Mouse (Mus musculus): Measurements from ENCODE around the gene Stpg4. TPM values are rescaled to one million over a fixed set of nuclear protein-coding genes. Genes with fewer than 3 reads are reported as not detected.

Gene Stpg4
- not detected for total RNA-seq (2021)

GRCm38 (mm10) chr17:87427511-87427910, at the start of gene Stpg4:
TSS of gene Stpg4 (minus strand) at chr17:87427741.
- no peak for DNase-seq (ENCODE audit: extremely low spot score in 1 of 2, low spot score in 1 of 2)

GRCm38 (mm10) chr17:87475356-87475755, 47.8 kb upstream of the Stpg4 start:
- DNase-seq (ENCODE audit: extremely low spot score in 1 of 2, low spot score in 1 of 2): no peak

GRCm38 (mm10) chr17:87474501-87474795, 46.9 kb upstream of the Stpg4 start:
- no peak for DNase-seq (ENCODE audit: extremely low spot score in 1 of 2, low spot score in 1 of 2)

GRCm38 (mm10) chr17:87473736-87474500, 46.4 kb upstream of the Stpg4 start:
- peak in 1 of 2 experiments; percentile 51 for DNase-seq (ENCODE audit: extremely low spot score in 1 of 2, low spot score in 1 of 2)

GRCm38 (mm10) chr17:87473441-87473735, 45.8 kb upstream of the Stpg4 start:
- no peak for DNase-seq (ENCODE audit: extremely low spot score in 1 of 2, low spot score in 1 of 2)

GRCm38 (mm10) chr17:87472879-87473278, 45.3 kb upstream of the Stpg4 start:
- DNase-seq (ENCODE audit: extremely low spot score in 1 of 2, low spot score in 1 of 2): no peak

GRCm38 (mm10) chr17:87471661-87472060, 44.1 kb upstream of the Stpg4 start:
- DNase-seq (ENCODE audit: extremely low spot score in 1 of 2, low spot score in 1 of 2): no peak

- DNase-seq (ENCODE audit: extremely low spot score in 1 of 2, low spot score in 1 of 2): no peak
Measured at GRCm38 (mm10) chr17:87470797-87471196, 43.3 kb upstream of the Stpg4 start.

- no peak for DNase-seq (ENCODE audit: extremely low spot score in 1 of 2, low spot score in 1 of 2)
Measured at GRCm38 (mm10) chr17:87470282-87470681, 42.7 kb upstream of the Stpg4 start.

GRCm38 (mm10) chr17:87469428-87469827, 41.9 kb upstream of the Stpg4 start:
- DNase-seq (ENCODE audit: extremely low spot score in 1 of 2, low spot score in 1 of 2): no peak

- no peak for DNase-seq (ENCODE audit: extremely low spot score in 1 of 2, low spot score in 1 of 2)
Measured at GRCm38 (mm10) chr17:87468616-87469015, 41.1 kb upstream of the Stpg4 start.

- DNase-seq (ENCODE audit: extremely low spot score in 1 of 2, low spot score in 1 of 2): no peak
Measured at GRCm38 (mm10) chr17:87461499-87461896, 34.0 kb upstream of the Stpg4 start.

GRCm38 (mm10) chr17:87460669-87461498, 33.3 kb upstream of the Stpg4 start:
- no peak for DNase-seq (ENCODE audit: extremely low spot score in 1 of 2, low spot score in 1 of 2)

- no peak for DNase-seq (ENCODE audit: extremely low spot score in 1 of 2, low spot score in 1 of 2)
Measured at GRCm38 (mm10) chr17:87459750-87460668, 32.5 kb upstream of the Stpg4 start.

- no peak for DNase-seq (ENCODE audit: extremely low spot score in 1 of 2, low spot score in 1 of 2)
Measured at GRCm38 (mm10) chr17:87458911-87459749, 31.6 kb upstream of the Stpg4 start.

- no peak for DNase-seq (ENCODE audit: extremely low spot score in 1 of 2, low spot score in 1 of 2)
Measured at GRCm38 (mm10) chr17:87457961-87458360, 30.4 kb upstream of the Stpg4 start.

- no peak for DNase-seq (ENCODE audit: extremely low spot score in 1 of 2, low spot score in 1 of 2)
Measured at GRCm38 (mm10) chr17:87454121-87454520, 26.6 kb upstream of the Stpg4 start.

GRCm38 (mm10) chr17:87453336-87453735, 25.8 kb upstream of the Stpg4 start:
- no peak for DNase-seq (ENCODE audit: extremely low spot score in 1 of 2, low spot score in 1 of 2)

- no peak for DNase-seq (ENCODE audit: extremely low spot score in 1 of 2, low spot score in 1 of 2)
Measured at GRCm38 (mm10) chr17:87448881-87449280, 21.3 kb upstream of the Stpg4 start.

- no peak for DNase-seq (ENCODE audit: extremely low spot score in 1 of 2, low spot score in 1 of 2)
Measured at GRCm38 (mm10) chr17:87448339-87448738, 20.8 kb upstream of the Stpg4 start.
